Mouse (Mus musculus): ENCODE results near the gene Scaf11.

The Scaf11 gene

GRCm38 (mm10) chr15:96395071-96395470 lies 65.6 kb downstream of the Scaf11 start:
- no peak for DNase-seq

- DNase-seq, result no peak
Measured at GRCm38 (mm10) chr15:96392878-96393277, 67.8 kb downstream of the Scaf11 start.

GRCm38 (mm10) chr15:96388565-96388964 lies 72.1 kb downstream of the Scaf11 start:
- no peak for DNase-seq

- DNase-seq, result no peak
Measured at GRCm38 (mm10) chr15:96382223-96382622, 78.4 kb downstream of the Scaf11 start.

- no peak for DNase-seq
Measured at GRCm38 (mm10) chr15:96377701-96378100, 82.9 kb downstream of the Scaf11 start.

- peak in 1 of 2 experiments; percentile 22 for DNase-seq
Measured at GRCm38 (mm10) chr15:96377263-96377662, 83.4 kb downstream of the Scaf11 start.

GRCm38 (mm10) chr15:96376214-96376613 lies 84.4 kb downstream of the Scaf11 start:
- no peak for DNase-seq

- DNase-seq, result peak; percentile 38 to 61
Measured at GRCm38 (mm10) chr15:96373161-96373560, 87.5 kb downstream of the Scaf11 start.

- no peak for DNase-seq
Measured at GRCm38 (mm10) chr15:96372628-96373027, 88.0 kb downstream of the Scaf11 start.

- no peak for DNase-seq
Measured at GRCm38 (mm10) chr15:96371311-96371710, 89.3 kb downstream of the Scaf11 start.

- no peak for DNase-seq
Measured at GRCm38 (mm10) chr15:96366176-96366963, 94.3 kb downstream of the Scaf11 start.

- no peak for DNase-seq
Measured at GRCm38 (mm10) chr15:96365351-96365750, 95.3 kb downstream of the Scaf11 start.
